Mouse (Mus musculus) Muller cell, postnatal 12 days (primary cell): ENCODE results near the gene Irf2.

ENCODE experiments used
- DNase-seq: peaks from one replicate; pipeline ENCODE4 v3.0.0-alpha.2; 2015; ENCODE audit errors: inconsistent ontology term

The Irf2 gene

DNA sequence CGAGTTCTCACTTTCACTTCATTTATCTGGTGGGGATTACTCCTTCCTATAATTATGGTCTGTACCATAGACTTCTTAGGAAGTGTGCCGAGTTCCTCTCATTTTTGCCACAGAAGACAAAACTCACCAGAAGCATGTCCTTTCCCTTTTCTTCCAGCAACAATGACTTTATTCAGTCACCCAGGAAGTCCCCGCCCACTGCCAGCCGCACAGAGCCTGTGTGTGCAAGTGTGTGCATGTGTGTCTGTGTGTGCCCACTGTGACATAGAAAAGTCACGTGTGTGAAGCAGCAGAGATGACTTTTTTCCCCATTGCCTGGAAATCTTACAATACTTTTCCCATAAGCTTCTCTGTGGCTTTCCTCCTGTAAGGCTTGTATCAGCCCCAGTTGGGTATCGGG is 141.8 kb downstream of the Irf2 start:
- DNase-seq = no peak

DNA sequence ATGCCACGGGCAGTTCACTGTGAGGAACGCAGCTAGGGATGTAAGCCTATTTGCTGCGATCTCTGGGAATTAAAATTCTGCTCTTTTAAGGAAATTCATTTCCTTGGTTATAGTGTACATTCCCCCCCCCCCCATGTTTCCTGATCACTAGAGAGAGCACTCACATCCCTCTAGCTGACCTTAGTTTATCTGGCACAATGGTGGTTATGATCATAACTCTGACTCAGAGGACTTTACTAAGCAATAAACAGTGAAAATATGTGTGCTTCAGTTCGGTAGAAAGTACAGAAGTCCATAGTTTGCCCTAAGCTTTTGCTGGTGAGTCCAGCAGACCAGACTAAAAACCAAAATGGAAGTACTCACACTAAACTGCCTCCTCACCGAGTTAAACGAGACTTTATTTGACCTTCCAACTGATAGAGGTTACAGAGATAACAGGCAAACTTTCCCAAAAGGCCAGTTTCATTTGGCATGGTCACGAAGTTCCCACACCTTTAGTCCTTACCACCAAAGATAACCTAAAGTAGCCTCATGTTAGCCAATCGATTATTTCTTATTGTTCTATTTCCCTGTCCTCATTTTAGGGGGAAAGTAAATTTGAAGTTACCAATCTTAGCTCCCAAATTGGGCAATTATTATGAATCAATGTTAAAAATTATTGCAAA is 142.4 kb downstream of the Irf2 start:
- DNase-seq = no peak

DNA sequence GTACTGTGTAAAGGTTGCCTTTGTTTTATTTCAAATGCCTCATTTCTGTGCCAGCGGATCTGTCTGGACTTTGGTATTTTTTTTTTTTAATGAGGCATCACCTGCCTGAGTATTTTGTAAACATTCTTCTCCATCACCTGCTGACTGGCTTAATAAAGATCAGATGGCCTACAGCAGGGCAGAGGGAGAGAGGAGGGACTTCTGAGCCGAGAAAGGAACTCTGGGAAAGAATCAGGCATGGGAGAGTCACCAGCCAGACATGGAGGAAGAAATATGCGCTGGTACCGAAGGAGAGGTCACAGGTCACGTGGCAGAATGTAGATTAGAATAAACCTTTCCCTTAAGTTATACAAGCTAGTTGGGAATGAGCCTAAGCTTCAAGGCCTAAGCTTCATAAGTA is 143.2 kb downstream of the Irf2 start:
- no peak for DNase-seq

DNA sequence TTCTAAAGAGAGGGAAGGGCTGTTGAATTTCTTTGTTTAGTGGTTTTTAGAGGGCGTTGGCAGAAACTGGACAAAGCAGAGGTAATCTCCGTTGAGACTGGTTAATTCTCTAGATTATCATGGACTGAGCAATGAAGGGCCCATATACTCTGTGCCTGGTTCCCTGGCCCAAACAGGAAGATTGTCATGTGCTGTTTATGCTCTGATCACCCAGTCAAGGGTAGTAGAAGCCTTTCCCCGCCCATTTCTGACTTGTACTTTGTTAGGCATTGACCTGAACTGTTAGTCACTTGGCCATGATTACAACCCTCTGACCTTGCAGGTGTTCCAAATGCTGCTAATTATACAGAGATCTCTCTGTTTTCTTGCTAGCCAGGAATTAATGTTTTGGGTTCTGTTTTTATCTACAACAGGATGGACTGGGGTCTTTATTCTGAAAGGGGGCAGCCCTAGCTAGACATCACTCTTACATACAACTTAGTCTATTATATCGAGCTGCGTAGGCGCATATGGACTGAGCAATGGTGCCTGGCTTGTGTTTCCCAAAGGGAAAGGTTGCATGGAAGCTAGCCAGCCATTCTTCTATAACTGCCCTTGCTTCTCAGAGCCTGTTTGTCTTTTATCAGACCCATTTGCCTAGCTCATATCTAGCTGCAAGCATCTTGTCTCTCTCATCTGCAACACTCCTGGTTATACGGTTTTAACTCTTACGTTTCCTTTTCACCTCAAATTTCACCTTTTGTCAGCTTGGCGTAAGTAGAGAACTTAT is 143.9 kb downstream of the Irf2 start:
- no peak for DNase-seq

DNA sequence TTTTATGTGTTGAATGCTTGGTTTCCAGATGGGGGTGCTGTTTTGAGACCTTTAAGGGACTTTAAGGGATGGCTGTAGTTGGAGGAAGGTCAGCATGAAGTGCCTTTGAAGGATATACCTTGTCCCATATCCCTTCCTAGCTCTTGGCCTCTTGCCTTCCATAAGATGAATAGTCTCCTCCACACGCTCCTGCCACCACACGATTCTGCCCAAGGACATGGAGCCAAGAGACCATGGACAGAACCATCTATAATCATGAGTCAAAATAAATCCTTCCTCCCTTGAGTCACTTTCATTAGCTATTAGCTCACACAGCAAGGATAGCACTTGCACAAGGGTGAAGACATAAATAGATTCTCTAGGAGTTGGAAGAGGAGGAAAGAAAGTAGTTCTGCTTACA is 146.3 kb downstream of the Irf2 start:
- no peak for DNase-seq

DNA sequence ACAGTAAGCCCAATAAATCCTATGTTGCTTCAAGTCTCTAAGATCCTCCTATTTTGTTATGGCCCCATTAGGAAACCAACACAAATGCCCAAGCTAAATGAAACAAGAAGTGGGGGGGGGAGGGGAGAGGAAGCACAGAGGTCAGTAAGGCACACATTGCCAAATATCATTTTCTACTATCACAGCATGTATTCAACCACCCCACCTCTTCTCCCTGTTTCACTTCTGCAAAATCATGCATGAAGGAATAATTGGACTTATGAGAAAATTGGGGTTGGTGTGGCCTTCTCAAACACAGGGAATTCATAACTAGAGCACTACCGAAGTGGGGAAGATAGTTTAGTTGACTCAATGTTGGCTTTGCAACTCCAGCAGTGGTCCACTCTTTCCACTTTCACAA is 146.7 kb downstream of the Irf2 start:
- no peak for DNase-seq

DNA sequence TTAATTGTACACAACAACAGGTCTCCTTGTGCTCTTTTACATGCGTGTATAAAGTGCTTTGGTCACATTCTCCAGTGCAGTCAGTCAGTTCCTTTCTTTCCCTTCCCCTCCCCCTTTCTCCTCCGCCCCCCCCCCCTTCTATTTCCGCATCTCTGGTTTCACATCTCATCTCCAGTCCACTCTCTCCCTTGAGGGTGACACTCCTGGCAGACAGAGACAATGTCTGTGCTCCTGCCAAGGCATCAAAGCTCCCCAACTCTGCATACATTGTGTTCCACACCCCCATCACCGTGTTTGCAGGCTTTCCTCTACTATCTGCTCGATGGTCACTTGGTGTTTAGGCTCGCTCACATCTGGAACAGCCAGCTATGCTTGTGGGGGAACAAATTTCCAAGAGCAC is 147.9 kb downstream of the Irf2 start:
- DNase-seq = no peak

DNA sequence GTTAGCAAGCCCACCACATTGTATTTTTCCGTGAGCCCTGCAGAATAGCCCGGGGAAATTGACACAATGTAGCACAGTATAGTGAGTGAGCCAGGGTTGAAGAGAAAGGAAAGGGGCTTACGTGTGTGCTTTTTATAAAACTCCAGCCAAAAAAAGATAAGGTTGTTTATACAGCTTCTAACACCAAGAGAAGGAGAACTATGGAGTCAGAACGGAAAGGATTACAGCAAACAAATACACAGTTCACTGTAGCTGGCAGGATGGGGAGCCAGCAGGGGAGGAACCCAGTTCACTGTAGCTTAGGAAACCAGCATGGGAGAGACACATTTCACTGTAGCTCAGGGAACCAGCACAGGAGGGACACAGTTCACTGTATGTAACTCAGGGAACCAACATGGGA is 149.0 kb downstream of the Irf2 start:
- no peak for DNase-seq

DNA sequence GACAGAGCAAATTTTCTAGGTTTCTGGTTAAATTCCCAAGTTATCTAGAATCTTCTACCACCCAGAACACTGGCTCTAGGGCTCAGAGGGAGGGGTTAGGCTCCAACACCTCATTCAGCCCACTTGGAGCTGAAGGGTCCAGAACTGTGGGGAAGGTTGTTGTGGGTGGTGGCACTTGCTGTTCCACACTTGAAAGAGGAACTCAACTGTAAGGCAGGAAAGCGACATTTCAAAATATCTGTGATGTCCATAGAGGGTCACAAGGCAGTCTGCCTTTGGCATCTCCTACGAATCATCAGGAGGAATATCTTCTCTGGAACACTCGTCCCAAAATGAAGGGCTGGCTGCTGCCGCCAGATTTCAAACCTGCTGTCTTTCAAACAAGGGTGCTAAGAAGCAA is 150.7 kb downstream of the Irf2 start:
- DNase-seq = no peak

DNA sequence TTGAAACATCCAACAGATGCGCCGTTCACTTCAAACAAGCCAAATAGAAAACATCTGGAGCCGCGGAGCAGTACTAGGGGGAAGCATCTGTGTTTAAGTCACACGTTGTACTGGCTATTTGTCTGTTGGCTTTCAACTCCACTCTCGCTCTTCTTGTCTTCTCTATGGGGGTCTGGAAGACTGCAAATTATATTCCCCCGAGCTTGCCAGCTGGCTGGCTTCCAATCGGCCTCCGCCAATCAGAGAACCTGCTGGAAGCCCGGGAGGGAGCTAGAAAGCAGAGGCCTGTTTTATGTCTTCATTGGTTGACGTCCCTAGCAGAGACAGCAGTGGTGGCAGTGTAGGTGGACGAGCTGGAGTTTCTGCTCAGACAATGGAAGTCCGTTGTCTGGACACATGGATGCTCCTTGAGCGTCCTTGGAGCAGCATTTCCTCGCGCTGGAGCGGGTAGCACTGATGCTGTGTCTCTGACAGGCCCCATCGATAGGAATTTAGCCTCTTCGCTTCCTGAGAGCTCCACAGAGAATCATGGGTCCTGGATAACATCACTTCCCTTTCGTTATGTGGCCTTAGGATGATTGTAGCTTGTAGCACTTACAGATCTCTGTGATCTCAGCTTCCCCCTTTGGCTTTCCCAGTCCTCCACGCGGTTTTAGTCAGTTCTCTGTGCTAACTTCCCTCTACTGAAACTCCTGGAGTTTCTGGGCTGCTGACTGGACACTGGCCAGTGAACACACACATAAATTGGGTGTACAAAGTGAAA is 153.2 kb downstream of the Irf2 start:
- DNase-seq = no peak

DNA sequence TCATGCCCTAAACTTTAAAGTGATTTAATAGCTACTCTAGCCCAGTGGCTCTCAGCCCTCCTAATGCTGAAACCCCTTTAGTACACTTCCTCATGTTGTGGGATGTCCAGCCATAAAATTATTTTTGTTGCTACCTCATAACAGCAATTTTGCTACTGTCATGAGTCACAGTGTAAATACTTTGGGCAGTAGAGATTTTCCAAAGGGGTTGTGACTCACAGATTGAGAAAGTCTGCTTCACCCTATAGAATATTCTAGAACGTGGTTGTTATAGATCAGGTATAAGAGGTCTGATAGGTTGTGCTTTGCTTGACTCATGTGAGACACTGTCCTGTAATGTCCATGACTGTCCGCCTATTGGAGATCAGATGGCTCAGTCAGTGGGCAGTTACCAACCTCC is 154.9 kb downstream of the Irf2 start:
- DNase-seq = no peak

DNA sequence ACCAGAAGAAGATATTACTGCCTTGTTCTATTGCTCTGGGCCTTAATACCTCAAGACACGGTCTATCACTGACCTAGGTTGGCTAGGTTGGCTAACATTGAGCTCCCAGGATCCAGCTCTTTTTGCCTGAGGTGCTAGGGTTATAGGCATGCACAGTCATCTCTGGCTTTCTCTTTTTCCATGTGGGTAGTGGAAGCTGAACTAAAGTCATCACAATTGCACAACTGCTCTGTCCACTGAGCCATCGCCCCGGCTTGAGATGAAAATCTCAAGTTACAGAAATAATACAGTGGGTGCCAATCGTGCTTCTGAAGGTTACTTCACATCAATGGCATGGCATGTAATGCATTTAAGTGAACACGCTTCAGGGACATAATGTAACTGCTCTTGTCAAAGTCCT is 156.5 kb downstream of the Irf2 start:
- no peak for DNase-seq

DNA sequence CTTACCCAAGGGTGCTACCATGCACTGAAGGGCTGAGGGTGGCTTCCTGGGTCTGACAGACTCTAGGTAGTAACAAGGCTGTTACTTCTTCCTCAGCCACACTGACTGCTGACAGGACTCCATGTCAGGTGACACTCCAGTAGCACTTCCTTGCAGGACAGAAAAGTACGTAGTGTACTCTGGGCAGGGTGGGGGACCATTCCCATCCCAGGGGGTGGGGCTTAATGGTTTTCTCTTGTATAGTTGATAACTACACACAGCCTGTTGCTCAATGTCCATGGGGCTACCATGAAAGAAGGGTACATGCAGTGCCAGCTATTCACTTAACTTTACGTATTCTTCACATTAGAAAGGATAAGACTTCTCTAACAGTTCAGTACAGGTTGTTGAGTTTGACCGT is 157.2 kb downstream of the Irf2 start:
- DNase-seq = no peak
